Mouse (Mus musculus) heart, adult 18-20 months (tissue): Measurements from ENCODE around the gene Tgfbrap1. TPM values are rescaled to one million over a fixed set of nuclear protein-coding genes. Genes with fewer than 3 reads are reported as not detected.

Source experiments
- DNase-seq, 2 experiments: peaks; one replicate each; pipeline ENCODE4 v3.0.0; 2021 to 2022; ENCODE audit warnings: mixed read lengths in 1 of 2
- total RNA-seq, 2 experiments: library from RNA; stranded (reverse); gene quantifications; 2 replicates each; pipeline ENCODE4 v1.2.3; 2021

Tgfbrap1 gene
- total RNA-seq, 2 experiments from 2014 or later = 14.2 to 15.1 TPM

DNA sequence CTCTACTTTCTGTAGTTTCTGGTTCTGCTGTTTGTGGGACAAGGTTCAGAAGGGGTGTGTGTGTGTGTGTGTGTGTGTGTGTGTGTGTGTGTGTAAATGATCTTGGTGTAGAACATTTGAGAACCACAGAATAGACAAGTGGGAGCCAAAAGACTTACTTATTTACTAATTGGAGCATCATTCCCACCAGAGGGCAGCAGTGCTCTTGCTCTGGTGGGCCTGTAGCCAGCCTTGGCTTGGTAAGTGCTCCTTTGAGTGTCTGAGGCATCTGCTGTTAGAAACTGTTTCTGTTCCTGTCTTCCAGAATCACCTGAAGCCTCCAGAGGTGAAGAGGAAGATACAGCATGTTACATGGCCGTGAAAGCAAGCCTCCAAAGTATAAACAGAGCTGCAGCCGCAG is 14.4 kb upstream of the Tgfbrap1 start:
- peak; percentile 58 to 78 for DNase-seq

DNA sequence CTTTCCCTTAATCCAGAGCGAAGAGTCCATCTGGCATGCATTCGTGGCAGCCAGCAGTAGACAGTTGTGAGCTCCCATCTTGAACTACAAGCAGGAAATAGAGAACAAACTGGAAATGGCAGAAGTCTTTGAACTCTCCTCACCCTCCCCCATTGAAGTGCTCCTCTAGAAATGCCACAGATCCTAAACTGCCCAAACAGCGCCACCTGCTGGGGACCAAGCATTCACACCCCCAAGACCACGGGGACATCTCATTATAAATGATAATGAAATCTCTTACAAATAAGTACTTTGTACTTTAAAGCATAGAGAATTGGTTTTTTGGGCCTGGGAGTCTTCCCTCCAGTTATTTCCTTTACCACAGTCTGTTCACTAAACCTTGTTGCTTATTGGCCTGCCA is 12.1 kb upstream of the Tgfbrap1 start:
- DNase-seq = peak; percentile 29 to 66

DNA sequence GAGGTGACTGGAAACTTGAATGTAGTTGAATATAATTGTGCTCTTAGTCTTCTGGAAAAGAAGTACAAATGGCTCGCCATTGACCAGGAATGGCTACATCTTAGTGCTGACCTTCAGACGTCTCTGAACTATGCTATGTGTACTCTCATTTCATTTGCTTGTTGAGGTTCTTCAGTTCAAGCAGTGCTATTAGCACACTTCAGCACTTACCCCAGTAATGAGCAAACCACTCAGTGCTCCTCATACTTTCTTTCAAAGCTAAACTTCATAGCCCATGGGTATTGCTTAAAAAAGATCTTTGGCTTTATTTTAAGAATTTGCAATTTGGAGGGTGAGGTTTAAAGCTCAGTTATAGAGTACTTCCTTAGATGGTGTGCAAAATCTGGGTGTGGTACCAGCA is 10.3 kb upstream of the Tgfbrap1 start:
- DNase-seq = no peak

DNA sequence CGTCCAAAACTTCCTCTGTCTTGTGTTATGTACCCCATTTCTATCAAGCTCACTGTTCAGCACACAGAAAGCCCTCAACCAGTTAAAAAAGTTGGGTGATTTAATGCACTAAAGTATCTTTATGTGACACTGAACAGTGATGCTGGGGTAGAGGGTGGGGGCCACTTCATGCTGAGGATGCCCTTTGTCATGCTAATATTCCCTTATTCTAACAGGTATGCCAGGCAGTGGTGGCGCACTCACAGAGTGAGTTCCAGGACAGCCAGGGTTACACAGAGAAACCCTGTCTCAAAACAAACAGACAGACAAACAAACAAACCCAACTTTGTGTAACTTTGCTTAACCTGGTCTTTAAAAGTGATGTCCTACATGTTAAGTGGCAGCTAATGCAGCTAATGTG is 4.2 kb downstream of the Tgfbrap1 start:
- DNase-seq = no peak

DNA sequence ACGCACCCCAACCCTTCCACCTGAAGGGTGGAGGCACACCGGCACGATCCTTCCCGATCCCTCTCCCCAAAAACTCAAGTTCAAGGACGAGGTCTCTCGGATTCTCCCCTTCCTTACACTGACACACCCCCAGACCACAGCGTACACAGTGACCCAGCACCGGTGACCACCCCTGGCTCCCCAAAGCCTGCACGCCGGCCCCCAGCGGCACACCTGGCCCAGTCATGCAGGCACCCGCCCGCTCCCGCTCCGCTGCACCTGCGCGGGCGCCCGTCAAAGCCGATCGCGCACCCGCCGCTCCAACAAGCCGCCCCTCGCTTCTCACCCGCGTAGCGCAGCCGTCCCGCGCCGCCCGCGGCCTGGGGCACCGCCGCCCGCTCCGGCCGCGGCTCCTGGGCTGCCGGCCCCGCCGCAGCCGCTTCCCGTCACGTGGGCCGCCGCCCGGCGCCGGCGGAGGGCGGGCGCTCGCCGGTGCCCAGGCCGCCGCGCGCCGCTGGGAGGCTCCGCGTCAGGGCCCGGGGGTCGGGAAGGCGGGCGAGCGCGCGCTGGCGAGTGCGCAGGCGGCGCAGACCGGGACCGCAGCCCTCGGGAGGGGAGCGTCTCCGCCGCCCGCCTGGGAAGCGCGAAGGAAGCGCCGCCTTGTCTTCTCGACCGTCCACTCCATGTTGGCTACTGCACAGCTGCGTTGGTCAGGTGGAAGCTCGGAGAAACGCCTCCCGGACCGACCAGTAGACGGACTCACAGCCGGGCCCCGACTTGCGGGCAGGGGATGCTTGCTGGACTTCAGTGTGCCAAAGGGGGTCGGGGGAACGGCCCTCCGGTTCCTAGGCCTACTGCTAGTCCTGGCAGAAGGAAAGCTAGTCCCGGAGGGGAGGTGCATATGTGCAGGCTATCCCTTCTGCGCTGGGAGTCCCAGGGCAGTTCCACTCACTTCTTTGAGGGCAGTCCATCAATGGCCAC is 6.1 kb downstream of the Tgfbrap1 start:
- DNase-seq = peak; percentile 81 to 82

DNA sequence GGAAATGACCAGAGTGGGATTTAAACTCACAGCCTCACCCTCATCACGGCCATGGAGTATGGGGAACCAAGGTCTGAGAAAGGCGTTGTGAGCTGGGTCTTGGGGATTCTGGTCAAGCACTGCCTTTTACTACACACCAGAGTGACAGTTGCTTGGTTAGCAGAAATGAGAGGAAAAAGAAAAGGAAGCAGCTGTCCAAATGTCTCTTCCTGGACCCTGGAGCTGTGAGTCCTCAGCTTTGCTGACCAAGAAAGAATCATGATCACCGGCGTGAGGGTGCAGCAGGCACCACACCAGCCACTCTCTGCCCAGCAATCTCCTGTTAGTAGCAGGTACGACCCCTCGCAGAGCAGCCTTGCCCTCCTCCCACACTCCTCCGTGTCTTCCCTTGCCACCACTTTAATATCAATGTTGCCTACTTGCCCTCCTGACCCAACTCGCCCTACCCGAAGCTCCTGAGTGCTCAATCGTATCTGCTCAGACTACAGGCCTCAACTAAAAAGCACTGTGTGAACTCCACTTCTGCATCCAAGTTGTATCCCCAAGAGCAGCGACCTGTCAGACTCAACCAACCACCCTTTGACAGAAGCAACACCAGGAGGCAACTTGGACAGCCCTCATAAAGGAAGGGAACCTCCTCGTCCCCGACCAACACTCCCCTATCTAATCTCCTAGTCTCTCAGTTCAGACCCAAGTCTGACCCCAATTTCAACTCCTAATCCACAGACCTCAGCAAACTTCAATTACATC is 7.0 kb downstream of the Tgfbrap1 start:
- DNase-seq = peak; percentile 29 to 37

DNA sequence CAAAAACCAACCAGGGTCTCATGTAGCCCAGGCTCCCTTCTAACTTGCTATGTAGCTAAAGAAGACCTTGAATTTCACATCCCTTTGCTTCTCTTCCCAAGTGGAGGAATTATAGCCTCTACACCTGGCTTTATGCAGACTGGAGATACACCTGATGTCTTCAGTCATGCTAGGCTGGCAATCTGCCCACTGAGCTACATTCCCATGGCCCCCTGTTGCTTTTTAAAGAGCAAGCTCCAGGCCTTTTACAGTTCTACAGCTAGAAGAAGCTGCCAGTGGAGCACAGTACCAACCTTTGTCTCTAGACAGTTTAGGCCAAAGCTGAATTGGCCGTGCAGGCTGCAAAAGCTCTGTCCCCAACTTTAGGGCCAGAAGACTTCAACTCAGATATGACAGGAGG is 8.0 kb downstream of the Tgfbrap1 start:
- DNase-seq = no peak

DNA sequence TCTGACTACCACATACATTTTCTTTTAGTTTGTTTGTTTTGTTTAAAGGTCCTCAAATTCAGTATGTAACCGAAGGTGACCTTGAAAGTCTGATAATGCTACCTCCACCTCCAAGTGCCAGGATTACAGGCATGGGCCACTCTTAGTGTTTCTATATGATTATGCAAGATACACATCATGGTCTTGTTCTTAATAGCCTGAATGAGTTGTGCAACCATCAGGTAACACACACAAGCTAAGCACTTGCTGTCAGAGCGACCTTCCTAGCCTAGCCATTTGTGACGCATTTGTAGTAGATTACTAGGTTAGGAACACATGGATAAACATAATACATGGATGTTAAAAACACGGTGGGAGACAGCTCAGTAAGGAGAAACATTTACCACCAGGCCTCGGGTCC is 15.5 kb downstream of the Tgfbrap1 start:
- DNase-seq = no peak

DNA sequence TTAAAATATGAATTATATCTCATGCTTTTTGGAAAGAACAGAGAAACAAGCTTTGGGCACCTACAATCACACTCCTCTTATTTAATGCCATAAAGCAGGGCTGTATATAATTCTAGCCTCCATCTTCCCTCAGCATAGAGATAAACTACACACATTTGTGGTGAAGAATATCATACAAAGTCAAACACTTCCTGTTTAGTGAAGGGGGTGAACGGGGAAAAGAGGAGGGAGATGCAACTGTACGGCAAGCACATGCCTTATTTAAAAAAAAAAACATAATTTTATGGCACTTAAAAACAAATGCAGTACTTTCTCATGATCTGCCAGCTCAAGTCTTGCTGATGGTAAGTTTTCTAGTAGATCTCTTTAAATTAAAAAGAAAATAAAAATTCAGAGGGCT is 20.3 kb downstream of the Tgfbrap1 start:
- DNase-seq = no peak

DNA sequence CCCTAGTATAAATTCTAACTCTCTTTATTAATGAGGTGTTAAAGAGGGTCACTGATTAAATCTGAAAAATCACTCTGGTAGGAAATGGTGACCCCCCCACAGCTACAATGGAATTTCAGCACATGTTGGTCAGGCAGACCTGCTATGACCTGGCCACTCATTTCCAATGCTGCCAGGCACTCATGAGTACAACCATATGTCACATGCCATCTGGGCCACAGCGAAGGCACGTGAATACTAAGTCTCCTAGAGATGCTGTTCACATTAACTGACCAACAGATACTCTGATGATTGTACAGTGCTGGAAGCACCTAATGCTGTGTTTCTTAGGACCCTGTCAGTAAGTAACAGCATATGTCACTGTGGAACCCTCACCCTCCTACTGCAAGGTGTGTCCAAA is 23.6 kb downstream of the Tgfbrap1 start:
- no peak for DNase-seq

DNA sequence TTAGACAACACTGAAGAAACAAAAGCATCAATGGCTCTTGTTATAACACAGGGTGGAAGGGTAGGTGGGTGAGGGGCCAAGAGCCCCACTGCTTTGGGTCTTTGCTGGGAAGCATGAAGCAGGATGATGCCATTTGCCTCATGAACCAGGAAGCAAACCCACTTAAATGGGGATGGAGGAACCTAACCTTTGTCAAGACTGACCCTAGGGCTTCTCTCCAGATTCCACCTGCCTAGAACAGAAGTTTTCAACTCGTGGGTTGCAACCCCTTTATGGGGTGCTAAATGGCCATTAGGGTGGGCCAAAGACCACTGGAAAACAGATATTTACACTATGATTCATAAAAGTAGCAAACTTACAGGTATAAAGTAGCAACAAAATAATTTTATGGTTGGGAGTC is 25.9 kb downstream of the Tgfbrap1 start:
- DNase-seq = no peak

DNA sequence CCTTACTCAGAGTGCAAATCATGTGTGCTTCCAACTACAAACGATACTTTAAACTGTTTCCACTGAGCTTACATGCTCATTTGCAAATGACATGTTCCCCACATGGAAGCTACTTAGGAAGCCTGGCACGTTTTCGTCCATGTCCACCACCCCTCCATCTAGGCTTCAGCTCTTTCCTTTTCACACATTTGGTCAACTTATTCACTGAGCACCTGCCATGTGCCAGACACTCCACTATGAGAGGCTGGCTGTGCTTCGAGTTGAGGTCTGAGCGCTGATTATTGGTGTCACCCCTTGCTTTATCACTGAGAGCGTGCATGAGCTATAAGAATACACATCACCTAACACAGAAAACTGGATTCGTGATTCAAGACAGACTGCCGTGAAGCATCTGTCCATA is 26.4 kb downstream of the Tgfbrap1 start:
- DNase-seq = no peak

DNA sequence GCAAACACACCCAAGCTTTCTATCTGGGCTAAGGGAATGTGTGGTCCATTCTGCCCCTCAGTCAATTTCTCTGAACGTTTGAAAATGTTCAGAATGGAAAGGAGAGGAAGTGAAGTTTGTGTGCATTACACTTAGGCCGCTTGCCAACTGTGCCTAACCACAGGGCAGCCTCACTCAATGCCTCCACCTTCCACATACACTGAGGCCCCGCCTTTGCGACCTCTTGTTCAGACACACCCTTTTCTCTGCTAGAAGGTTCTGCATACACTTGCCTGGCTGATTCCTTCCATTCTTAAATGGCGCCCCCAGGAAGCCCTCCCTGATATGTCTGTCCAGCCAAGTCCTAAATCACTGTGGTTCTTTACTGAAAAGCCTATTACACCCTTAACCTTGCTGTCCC is 27.7 kb downstream of the Tgfbrap1 start:
- no peak for DNase-seq

DNA sequence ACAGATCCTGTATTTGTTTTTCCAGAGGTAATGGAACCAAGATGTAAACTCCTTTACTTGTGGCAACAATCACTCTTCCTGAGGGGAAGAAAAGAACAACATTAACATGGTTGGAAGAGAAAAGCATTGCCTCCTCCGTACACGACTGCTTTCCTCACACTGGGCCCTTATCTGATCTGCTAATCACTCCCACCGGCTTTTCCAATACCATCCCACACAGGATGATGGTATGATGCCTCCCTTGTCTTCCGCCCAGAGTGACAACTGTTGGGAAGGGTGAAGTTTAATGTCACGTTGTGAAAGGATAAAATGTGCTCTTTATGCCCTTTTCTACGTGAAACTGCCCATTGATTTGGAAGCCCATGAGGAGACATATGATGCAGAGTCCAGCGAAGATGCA is 30.9 kb downstream of the Tgfbrap1 start:
- no peak for DNase-seq

DNA sequence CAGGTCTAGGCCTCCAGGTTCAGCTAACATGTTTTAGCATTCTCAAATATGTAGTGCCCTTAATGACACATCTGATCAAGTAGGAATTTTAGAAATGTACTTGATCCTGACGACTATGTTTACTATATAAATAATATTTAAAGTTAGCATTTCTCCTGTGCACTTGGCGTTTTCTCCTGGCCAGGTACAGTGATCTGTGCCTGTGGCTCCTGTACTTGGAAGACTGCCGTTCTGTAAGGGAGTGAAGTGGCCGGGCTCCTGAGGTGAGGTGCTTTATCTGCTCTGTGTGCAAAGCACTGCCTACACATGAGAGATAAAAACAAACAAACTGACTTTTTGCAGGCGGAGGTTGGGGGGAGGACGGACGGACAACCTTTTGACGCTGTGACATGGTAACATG is 31.9 kb downstream of the Tgfbrap1 start:
- no peak for DNase-seq

DNA sequence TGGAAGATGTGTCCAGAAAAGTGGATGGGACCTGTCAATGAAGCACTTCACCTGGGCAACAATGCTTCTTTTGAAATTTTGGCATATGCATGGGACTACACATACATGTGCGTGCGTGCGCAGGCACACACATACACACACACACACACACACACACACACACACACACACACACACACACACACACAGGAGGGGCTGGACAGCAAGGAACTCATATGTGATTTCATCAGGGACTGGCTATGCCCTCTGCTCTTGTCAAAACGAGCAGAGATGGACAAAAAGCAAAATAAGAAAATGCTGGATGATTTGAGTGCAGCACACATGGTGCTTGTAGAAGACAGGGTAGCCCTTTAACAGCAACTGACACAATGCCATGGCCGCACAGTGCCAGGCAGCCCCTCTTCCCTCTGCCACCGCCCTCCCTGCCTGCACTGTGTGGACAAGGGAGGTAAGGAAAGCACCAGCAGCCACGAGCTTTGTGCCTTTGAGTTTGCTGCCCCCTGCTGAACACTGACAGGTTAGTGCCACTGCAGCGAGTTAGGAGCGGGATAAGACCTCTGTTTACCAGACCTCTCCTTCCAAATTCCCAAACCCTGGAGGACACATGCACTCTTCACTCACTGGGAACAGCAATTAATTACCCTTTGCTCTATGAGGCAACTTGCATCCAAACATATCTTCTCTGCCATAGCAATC is 32.7 kb downstream of the Tgfbrap1 start:
- peak; percentile 21 to 68 for DNase-seq

DNA sequence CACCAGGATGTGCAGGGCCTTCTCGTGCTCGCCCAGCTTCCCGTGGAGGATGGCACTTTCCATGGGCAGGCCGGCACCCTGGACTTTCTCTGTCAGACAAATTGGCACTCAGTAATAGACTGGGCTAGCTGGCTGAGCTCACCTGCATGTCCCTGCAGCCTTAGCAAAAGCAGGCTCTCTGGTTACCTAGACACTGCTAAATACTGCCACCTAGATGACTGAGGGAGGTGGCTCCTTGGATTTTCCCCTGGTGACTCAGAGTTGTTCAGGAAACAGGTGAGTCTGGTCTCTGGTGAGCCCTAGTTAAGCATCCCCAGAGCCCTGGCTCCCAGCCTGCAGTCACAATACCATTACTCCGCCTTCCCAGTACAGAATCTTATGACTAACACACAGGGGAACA is 46.5 kb downstream of the Tgfbrap1 start:
- DNase-seq = no peak

DNA sequence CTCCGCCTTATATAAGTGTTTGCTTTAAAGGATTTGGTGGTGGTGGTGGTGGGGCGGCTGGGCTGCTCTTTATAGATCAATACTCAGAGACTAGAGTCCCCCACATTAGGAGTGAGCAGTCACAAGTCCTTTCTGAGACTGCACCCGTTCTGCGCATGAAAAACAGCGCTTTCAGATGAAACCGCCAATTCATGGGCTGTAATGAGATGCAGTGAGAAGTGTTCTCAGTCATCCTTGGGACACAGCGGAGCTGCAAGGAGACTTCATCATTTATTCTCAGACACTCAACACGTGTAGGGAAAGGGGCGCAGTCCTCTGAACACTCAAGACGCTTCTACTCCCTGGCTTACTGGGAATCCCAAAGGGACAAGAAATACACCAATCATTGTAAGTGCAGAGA is 50.6 kb downstream of the Tgfbrap1 start:
- DNase-seq = no peak

DNA sequence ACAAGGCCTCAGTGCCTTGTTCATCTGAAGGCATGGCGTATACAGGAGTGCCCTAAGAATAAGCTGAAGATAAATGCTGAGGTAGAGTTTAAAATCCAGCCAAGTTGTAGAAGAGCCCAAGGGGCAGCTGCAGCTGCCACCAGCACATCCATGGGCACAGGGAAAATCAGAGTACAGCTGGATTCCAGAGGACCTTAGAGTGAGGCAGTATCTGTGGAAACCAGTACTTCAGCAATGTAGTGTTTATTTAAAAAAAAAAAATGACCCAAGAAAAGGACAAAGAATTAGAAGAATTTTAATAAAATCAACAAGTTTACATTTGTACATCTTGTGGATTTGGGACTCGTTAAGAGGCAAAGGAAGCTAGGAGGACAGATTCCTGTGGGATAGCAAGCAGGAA is 51.4 kb downstream of the Tgfbrap1 start:
- no peak for DNase-seq

DNA sequence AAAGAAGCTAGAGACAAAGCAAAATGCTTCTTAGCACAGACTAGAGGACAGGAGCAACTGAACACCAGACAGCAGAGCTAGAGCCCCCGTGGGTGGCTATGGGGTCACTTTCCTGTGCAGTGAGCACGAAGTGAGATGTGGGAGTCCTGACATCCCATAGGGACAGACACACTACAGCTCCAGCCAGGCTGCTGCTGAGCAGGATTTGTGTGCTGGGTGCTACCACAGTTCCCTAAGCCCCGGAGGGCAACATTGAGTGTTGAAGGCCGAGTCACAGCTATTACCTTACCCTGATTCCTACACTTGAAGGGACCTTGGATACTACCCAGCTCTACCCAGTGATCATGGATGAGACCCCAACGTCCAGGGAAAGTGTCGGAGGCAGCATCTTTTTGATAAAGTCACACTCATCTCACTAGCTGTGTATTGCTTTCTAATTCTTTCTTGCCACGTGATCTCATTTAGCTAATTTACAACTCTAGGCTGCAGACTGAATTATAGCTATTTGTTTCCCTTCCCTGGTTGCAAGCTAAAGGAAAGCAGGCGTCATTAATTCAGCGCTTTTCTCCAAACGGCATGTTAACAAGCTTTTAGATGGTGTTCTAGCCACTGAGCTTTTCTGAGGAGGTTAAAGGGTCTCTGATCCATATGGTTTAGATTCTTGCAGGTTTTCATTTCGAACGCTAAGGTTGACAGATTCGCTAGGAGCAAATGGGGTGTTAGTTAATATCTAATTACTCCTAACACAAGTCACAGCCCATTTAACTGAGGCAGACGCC is 53.0 kb downstream of the Tgfbrap1 start:
- no peak for DNase-seq

DNA sequence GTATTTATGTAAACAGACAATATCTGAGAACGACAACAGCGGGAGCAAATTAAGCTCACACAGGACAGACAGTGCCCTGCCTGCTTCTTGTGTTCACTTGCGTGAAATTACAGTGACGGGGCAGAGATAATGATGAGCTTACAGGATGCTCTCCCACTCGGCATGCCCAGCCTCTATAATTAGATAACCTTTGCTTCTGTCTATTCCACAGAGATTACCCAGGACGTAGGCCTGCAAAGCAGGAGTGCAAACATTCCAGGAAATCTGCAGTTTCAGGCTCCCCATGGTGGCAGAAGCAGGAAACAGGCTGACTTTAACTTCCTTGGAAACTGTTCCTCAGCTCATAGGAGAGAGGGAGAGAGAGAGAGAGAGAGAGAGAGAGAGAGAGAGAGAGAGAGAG is 56.2 kb downstream of the Tgfbrap1 start:
- DNase-seq = no peak

DNA sequence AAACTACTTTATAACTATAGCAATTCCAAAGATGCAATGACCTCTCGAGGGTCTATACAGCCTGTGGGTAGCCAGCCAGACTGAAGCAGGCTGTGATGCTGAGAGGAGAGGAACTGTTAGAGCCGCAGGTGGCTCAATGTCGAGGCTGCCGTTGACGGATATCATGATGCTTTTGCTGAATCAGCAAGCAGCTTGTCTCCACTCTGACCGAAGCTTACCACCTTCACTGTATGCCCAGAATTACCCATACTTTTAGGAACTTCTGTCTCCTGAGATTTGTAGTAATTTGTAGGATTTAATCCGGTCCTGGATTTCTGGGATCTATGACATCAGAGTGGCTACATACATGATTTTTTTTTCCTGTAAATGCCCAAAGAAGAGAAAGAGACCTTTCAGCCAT is 62.4 kb downstream of the Tgfbrap1 start:
- no peak for DNase-seq
